Mouse (Mus musculus) forebrain, embryonic 15.5 days (tissue): ENCODE data around the gene H1fnt. TPM values are rescaled to one million over a fixed set of nuclear protein-coding genes. Genes with fewer than 3 reads are reported as not detected.

Experiments used
- ATAC-seq: fragments of 200-750 bp; cut with Nextera tagmentation; replicated peaks from 2 replicates; pipeline ENCODE4 v1.8.0; 2017; ENCODE audit warnings: mild to moderate bottlenecking, moderate TSS enrichment, moderate library complexity
- H3K27ac ChIP-seq: fragments of 300-500 bp; sonication (generic); replicated peaks from 2 replicates; pipeline ENCODE4 v1.5.1; 2015; ENCODE audit warnings: mild to moderate bottlenecking, inconsistent platforms
- H3K27me3 ChIP-seq: fragments of 300-500 bp; sonication (generic); 2 replicates; pipeline ENCODE4 v1.6.1; 2015; ENCODE audit warnings: inconsistent platforms
- H3K36me3 ChIP-seq: fragments of 300-500 bp; sonication (generic); 2 replicates; pipeline ENCODE4 v1.6.1; 2015; ENCODE audit warnings: mild to moderate bottlenecking, inconsistent platforms
- H3K4me1 ChIP-seq: fragments of 300-500 bp; sonication (generic); 2 replicates; pipeline ENCODE4 v1.6.1; 2015; ENCODE audit warnings: inconsistent platforms
- H3K4me2 ChIP-seq: fragments of 300-500 bp; sonication (generic); replicated peaks from 2 replicates; pipeline ENCODE4 v1.6.1; 2015; ENCODE audit warnings: mild to moderate bottlenecking, inconsistent platforms
- H3K4me3 ChIP-seq: fragments of 300-500 bp; sonication (generic); 2 replicates; pipeline ENCODE4 v1.5.1; 2015; ENCODE audit warnings: mild to moderate bottlenecking, inconsistent platforms
- H3K9ac ChIP-seq: fragments of 300-500 bp; sonication (generic); replicated peaks from 2 replicates; pipeline ENCODE4 v1.6.1; 2015; ENCODE audit warnings: mild to moderate bottlenecking, inconsistent platforms
- H3K9me3 ChIP-seq: fragments of 300-500 bp; sonication (generic); 2 replicates; pipeline ENCODE4 v1.6.1; 2016; ENCODE audit warnings: inconsistent platforms
- WGBS: fragments of 180-500 bp; shearing (Covaris S2); methylation state at CpG from one replicate; pipeline ENCODE4 v1.1.7; 2015; ENCODE audit warnings: mixed read lengths; 5-methylcytosine and 5-hydroxymethylcytosine counted together
- polyA plus RNA-seq: library from polyadenylated mRNA; unstranded; fragments of >200 nt; fragmentation: Nextera tagmentation; extraction: Ambion mirVana; gene quantifications from 2 replicates; pipeline ENCODE4 v1.2.1, GENCODE M21; 2015

Gene H1fnt
- polyA plus RNA-seq = not detected in 2 replicates

DNA sequence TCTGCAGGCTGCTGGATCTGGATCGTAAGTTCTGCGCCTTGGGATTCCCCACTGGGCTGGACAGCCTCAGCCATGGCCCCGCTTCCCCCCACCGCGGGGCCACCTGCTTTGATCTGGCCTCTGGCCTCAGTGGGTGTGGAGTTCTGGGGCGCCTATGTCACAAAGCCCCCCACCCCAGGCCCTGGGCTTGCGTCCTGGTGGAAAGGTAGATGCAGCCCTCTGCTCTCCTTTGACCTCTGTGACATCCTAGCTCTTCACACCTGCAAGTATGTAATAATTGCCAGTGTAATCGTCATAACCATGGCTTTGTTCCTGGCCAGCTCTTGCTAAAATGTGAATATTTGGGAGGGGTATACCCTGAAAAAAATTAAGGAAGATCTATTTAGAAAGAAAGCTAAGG is at the start of gene H1fnt:
H1fnt (minus strand) TSS at position 101 of the 400 bp plus-strand sequence.
- 90% methylated on average over 8 of the region's 8 CpGs for WGBS
- no peak for ATAC-seq
- Histone ChIP-seq H3K9ac (no peak within 1 kb of the TSS), H3K27ac (no peak within 1 kb of the TSS), H3K27me3 (no peaks in the 10 kb centered on the region), H3K4me2 (no peak within 1 kb of the TSS), H3K36me3 (no peaks in the 10 kb centered on the region), H3K9me3 (no peaks in the 10 kb centered on the region), H3K4me3 (no peak within 1 kb of the TSS), H3K4me1 (no peaks in the 10 kb centered on the region)

DNA sequence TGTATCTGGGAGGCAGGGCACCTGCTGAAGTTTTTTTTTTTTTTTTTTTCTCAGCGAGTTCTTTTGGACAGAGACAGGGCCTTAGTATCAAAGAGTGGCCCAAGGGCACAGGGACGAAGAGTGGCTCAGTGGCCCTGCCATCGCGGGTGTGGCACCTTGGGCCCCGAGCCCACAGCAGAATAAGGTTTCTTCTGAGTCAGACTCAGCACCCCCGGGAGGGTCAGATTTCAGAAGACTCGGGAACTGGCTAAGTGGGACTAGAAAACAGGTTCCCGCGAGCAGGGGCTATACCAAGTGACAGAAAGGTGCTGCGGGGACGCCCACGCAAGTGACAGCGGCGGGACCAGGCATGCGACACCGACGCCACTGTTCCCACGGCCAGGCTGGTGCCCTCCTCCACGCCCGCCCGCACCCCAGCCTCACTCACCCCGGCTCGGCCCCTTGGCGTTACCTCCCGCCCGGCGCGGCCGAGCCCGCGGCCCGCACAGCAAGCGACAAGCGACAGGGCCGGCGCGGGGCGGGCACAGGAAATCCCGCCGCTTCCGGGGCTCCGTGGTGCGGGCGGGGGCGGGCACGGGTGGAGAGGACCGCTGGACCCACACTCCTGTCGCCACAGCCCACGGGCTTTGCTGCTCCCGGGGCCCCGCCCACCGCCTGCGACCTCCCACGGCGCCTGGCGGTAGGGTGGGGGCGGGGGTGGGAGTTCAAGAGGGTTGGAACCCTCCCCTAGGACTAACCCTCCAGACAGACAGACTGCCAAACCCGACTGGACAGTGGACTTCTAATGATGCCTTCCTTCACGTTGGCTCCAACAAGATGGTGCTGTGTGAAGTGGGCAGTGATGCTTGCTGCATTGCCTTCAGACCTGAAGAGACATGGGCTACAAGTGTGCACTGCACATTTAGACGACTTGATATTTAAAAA is 38.8 kb upstream of the H1fnt start, which contains the start of gene Zfp641:
Zfp641 (minus strand) TSS at position 534 of the 924 bp plus-strand sequence.
- Histone ChIP-seq H3K9me3 (no peaks in the 10 kb centered on the region), H3K9ac (peak within 1 kb of the TSS; percentile 77), H3K4me3 (peak within 1 kb of the TSS; percentile 70), H3K36me3 (no peaks in the 10 kb centered on the region), H3K4me2 (peak within 1 kb of the TSS; percentile 91), H3K27me3 (no peaks in the 10 kb centered on the region), H3K4me1 (peaks cover 9% of the 10 kb centered on the region; the same call in 1 of the 2 replicates), H3K27ac (no peak within 1 kb of the TSS)
- 2% methylated on average over 58 of the region's 60 CpGs for WGBS
- peak; percentile 64 for ATAC-seq

DNA sequence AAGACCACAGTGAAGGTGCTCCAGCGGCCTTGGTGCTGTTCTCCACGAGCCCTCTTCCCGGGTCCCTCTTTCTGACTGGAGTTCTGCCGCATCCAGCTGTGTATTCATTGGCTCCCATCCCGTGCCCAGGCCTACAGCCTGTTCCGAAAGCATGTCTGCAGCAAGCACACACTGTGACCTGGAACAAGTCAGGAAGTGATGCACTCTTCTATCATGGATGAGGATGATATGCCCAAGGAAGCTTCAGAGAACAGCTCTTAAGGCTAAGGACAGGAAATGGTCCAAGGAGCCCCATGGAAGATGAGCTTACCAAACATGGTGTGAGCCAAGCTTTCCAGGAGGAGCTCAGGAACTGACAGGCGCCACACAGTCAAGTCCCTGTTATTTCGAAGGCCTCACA is 36.6 kb upstream of the H1fnt start:
- Histone ChIP-seq H3K4me1 (peaks cover 9% of the 10 kb centered on the region; the same call in 1 of the 2 replicates), H3K4me2 (no peak overlapping the region), H3K36me3 (no peaks in the 10 kb centered on the region), H3K4me3 (no peak overlapping the region), H3K9me3 (no peaks in the 10 kb centered on the region), H3K27ac (no peak overlapping the region), H3K9ac (no peak overlapping the region), H3K27me3 (no peaks in the 10 kb centered on the region)
- ATAC-seq = no peak
- WGBS = 91% methylated on average over 8 of the region's 8 CpGs

DNA sequence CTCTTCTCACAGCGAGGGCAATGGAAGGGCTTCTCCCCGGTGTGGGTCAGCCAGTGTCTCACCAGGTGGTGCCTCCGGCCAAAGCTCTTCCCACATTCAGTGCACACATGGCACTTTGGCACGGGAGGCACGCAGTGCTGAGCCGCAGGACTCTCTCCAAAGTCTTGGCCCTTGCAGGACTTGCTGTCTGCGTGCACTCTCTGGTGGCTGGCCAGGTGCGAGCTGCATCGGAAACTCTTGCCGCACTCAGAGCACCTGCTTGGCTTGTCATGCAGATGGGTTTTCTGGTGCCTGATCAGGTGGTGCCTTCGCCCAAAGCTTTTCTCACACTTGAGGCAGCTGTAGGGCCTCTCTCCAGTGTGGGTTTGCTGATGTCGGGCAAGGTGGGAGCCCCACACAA is 31.5 kb upstream of the H1fnt start:
- no peak overlapping the region for H3K9ac ChIP-seq
- H3K9me3 ChIP-seq = no peaks in the 10 kb centered on the region
- H3K4me1 ChIP-seq = no peaks in the 10 kb centered on the region
- no peak for ATAC-seq
- H3K4me2 ChIP-seq = no peak overlapping the region
- no peak overlapping the region for H3K4me3 ChIP-seq
- 71% methylated on average over 12 of the region's 12 CpGs for WGBS
- H3K36me3 ChIP-seq = no peaks in the 10 kb centered on the region
- no peaks in the 10 kb centered on the region for H3K27me3 ChIP-seq
- no peak overlapping the region for H3K27ac ChIP-seq

DNA sequence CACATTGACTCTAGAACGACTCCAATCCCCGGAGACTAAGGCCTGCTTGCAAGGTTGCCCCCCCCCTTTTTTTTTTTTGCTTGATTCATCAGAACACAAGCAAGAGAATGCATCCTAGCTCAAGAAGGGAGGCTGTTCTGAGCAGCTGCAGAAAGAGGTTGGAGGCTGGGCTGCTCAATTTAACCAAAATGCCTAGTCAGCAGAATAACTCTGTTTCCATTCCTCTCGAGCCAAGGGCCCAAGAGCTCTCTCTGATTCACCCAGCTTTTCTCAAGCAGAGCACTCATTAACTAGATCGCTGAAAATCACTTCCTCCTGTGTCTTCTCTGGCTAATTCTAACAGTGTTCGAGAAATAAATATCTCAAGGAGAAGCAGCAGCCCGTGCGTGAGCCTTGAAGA is 29.3 kb upstream of the H1fnt start:
- ATAC-seq = no peak
- no peak overlapping the region for H3K4me3 ChIP-seq
- 76% methylated on average over 7 of the region's 7 CpGs for WGBS
- H3K36me3 ChIP-seq = no peaks in the 10 kb centered on the region
- H3K27me3 ChIP-seq = no peaks in the 10 kb centered on the region
- H3K4me2 ChIP-seq = no peak overlapping the region
- H3K9ac ChIP-seq = no peak overlapping the region
- H3K9me3 ChIP-seq = no peaks in the 10 kb centered on the region
- H3K4me1 ChIP-seq = no peaks in the 10 kb centered on the region
- H3K27ac ChIP-seq = 0 out of 2 replicates have a peak overlapping the region, but pooled peaks have one; percentile 24

DNA sequence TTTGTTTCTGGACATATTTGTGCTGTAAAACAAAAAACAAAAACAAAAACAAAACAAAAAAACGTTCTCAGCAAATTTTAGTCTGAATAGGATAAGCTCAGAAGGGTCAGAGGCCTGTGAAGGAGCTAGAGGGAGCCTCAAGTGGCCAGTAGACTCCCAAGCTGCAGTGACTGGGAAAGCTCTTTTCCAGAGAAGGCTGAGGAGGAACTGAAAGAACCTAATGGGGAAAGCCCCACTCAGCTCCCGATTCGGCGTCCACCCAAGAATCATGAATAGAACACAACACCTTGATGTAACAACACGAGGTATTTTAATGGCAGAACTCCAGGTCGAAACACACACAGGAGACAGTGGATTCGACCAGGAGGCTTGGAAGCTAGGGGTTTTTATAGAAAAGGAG is 683 bp upstream of the H1fnt start:
- WGBS = 85% methylated on average over 7 of the region's 7 CpGs

DNA sequence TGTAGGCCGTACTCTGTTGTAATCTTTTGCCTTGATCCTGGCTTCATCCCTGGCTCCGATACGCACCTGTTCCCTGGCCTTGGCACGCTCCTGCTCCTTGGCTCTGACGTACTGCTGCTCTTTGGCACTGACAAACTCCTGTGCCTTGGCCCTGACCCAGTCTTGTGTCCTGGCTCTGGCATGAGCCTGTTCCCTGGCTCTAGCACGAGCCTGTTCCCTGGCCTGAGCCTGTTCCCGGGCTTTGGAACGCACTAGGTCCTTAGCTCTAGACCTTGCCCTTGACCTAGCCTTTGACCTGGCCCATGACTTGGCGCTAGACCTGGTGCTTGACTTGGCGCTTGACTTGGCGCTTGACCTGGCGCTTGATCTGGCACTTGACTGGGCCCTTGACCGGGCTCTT is 822 bp downstream of the H1fnt start:
- ATAC-seq = no peak
- Histone ChIP-seq H3K9ac (no peak overlapping the region), H3K4me3 (no peak overlapping the region), H3K9me3 (no peaks in the 10 kb centered on the region), H3K4me2 (no peak overlapping the region), H3K4me1 (no peaks in the 10 kb centered on the region), H3K27me3 (no peaks in the 10 kb centered on the region), H3K27ac (no peak overlapping the region), H3K36me3 (no peaks in the 10 kb centered on the region)
- WGBS = 92% methylated on average over 13 of the region's 13 CpGs

More for the DNA sequence above, 683 bp upstream of the H1fnt start:
- Histone ChIP-seq H3K9me3 (no peaks in the 10 kb centered on the region), H3K4me1 (no peaks in the 10 kb centered on the region), H3K36me3 (no peaks in the 10 kb centered on the region), H3K27me3 (no peaks in the 10 kb centered on the region), H3K27ac (no peak overlapping the region), H3K4me3 (no peak overlapping the region), H3K9ac (no peak overlapping the region), H3K4me2 (no peak overlapping the region)
- ATAC-seq = no peak

DNA sequence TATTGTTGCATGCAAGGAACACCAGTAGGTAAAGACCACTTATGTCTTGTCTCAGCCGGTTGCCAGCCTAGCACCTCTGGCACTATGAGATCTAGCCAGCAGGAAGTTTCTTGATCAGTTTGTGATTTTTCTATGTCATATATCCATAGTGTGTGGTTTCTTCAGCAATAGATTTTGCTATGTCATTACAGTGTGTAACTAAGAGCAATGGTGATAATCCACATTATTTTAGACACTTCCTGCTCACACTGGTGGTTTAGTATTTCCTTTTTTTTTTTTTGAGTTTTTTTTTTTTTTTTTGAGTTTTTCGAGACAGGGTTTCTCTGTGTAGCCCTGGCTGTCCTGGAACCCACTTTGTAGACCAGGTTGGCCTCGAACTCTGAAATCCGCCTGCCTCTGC is 21.7 kb downstream of the H1fnt start:
- H3K4me1 ChIP-seq = no peaks in the 10 kb centered on the region
- no peaks in the 10 kb centered on the region for H3K36me3 ChIP-seq
- no peak overlapping the region for H3K27ac ChIP-seq
- no peak overlapping the region for H3K4me3 ChIP-seq
- no peak for ATAC-seq
- no peak overlapping the region for H3K4me2 ChIP-seq
- no peak overlapping the region for H3K9ac ChIP-seq
- WGBS = 90% methylated on average over 4 of the region's 4 CpGs
- no peaks in the 10 kb centered on the region for H3K27me3 ChIP-seq
- no peaks in the 10 kb centered on the region for H3K9me3 ChIP-seq

DNA sequence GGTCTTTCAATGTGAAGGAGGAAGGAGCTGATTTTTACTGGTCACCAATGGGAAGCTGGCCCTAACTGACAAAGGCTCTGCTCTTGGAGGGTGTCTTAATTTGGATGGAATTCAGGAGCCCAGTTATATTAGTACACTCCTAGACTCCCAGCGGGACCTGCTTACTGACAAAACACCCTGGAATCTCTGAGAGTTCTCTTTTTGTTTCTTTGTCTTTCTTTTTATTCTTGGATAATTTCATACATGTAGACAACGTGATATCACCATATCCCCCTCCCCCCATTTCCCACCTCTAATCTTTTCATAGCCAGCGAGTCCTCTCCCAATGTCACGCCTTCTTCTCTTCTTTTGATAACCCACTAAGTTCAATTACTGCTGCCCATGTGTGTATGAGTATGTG is 22.7 kb downstream of the H1fnt start, which contains the start of gene Olfr286:
Olfr286 (minus strand) TSS at position 101 of the 400 bp plus-strand sequence.
- no peak within 1 kb of the TSS for H3K4me2 ChIP-seq
- no peak for ATAC-seq
- no peaks in the 10 kb centered on the region for H3K36me3 ChIP-seq
- no peak within 1 kb of the TSS for H3K4me3 ChIP-seq
- H3K9me3 ChIP-seq = no peaks in the 10 kb centered on the region
- 87% methylated on average over 4 of the region's 4 CpGs for WGBS
- no peaks in the 10 kb centered on the region for H3K27me3 ChIP-seq
- no peak within 1 kb of the TSS for H3K9ac ChIP-seq
- no peaks in the 10 kb centered on the region for H3K4me1 ChIP-seq
- H3K27ac ChIP-seq = no peak within 1 kb of the TSS

DNA sequence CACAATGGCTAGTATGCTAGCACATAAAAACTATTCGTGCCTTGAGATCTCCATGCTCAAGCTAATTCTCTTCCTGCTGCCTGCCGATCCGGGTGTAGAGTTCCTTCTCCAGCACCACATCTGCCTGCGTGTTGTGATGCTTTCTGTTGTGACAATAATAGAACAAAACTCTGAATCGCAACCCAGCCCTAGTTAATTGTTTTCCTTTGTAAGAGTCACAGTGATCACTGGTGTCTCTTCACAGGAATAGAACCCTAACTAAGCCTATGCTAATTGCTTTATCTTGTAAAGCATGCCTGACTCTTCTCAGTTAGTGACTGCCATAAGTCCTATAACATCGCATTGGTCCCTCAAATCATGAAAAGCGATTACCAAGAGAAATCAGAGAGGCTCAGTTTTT is 31.0 kb downstream of the H1fnt start:
- Histone ChIP-seq H3K27me3 (no peaks in the 10 kb centered on the region), H3K4me3 (no peak overlapping the region), H3K9me3 (no peaks in the 10 kb centered on the region), H3K27ac (no peak overlapping the region), H3K4me1 (no peaks in the 10 kb centered on the region), H3K36me3 (no peaks in the 10 kb centered on the region), H3K4me2 (no peak overlapping the region), H3K9ac (no peak overlapping the region)
- ATAC-seq = no peak
- 66% methylated on average over 7 of the region's 7 CpGs for WGBS

DNA sequence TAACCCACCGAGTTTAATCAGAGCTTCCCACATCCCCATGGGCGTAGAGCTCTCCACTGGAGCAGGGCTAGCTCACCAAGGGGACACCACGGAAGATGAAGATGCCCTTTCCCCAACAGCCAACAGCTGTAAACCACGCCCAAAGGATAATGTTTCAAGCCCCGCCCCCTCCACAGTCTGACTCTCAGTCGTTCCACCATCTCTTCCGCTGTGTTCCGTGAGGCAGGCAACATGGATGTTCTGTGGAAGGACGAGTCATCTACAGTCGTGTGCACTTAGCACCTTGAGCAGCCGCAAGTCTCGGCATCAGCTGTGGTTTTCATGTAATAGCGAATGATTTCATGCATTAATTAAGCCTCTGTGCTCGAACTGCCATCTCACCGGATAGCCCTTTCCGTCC is 31.5 kb downstream of the H1fnt start:
- H3K36me3 ChIP-seq = no peaks in the 10 kb centered on the region
- no peaks in the 10 kb centered on the region for H3K4me1 ChIP-seq
- no peaks in the 10 kb centered on the region for H3K27me3 ChIP-seq
- ATAC-seq = no peak
- 39% methylated on average over 16 of the region's 16 CpGs for WGBS
- H3K27ac ChIP-seq = no peak overlapping the region
- no peak overlapping the region for H3K9ac ChIP-seq
- no peak overlapping the region for H3K4me2 ChIP-seq
- no peaks in the 10 kb centered on the region for H3K9me3 ChIP-seq
- H3K4me3 ChIP-seq = no peak overlapping the region

DNA sequence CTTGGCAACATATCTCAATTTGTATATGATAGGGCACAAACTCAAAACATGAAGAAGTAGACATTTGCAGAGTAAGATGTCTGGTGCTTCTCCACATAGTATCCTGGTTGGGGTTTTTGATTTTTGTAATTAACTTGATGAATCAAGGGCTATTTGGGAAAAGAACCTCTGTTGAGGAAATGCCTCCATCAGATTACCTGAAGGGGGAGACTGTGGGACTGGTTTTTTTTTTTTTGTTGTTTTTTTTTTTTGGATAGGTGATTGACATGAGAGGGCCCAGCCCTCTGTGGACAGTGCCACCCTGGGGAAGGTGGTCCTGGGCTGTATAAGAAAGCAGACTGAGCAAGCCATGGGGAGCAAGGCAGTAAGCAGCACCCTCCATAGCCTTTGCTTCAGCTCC is 34.7 kb downstream of the H1fnt start:
- Histone ChIP-seq H3K4me3 (no peak overlapping the region), H3K4me2 (no peak overlapping the region), H3K36me3 (no peaks in the 10 kb centered on the region), H3K27me3 (no peaks in the 10 kb centered on the region), H3K27ac (no peak overlapping the region), H3K9me3 (no peaks in the 10 kb centered on the region), H3K9ac (no peak overlapping the region), H3K4me1 (no peaks in the 10 kb centered on the region)
- no peak for ATAC-seq
